Comparison of ENCODE assay signal across 9 mouse cellular contexts in the genomic region with DNA sequence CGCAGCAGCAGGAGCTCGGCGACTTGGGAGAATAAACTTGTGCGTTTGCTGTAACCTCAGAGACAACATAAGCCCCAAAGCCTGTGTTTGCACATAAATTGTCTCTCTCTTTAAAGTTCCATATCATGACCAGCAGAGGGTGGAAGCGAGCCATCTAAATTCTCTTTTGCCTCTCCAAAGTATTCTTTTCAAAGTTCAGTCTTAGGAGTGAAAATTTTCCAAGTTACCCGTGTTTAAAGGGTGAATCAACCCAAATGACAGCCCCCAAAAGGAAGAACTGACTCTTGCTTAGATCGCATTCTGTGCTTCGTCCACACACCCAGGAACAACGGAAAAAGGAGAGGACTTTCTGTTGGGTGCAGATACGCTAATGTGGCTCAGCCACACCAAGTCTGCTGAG. TPM values are rescaled to one million over a fixed set of nuclear protein-coding genes. Genes with fewer than 3 reads are reported as not detected.
DNase-seq lines count a peak whose midpoint lies in the region; ATAC-seq and TF ChIP-seq lines count a peak whose summit lies in the region.
"Had no signal": no experiment of that assay in that cellular context is flagged by ENCODE, and none has a peak within 500 bp of the region (broad histone marks: within the 10 kb centered on the region; RNA-seq: fewer than 3 reads in every experiment).

No protein-coding gene starts in this region.

- no peaks in the 10 kb centered on the region for H3K27me3 ChIP-seq in heart, adult 2 months (ENCODE audit: control insufficient read depth, insufficient read depth, low read length)
- no peaks in the 10 kb centered on the region; the same call in 1 of the 2 replicates for H3K27me3 ChIP-seq in hindbrain, embryonic 12.5 days
- H3K27me3 ChIP-seq in limb, embryonic 13.5 days: no peaks in the 10 kb centered on the region

- ATAC-seq in hindbrain, embryonic 12.5 days (ENCODE audit: low FRiP score): no peak
- ATAC-seq in limb, embryonic 13.5 days (ENCODE audit: low FRiP score, low read depth): no peak

- H3K36me3 ChIP-seq in heart, adult 2 months (ENCODE audit: control insufficient read depth, insufficient read depth, low read length): no peaks in the 10 kb centered on the region
- H3K36me3 ChIP-seq in hindbrain, embryonic 12.5 days: no peaks in the 10 kb centered on the region
- H3K36me3 ChIP-seq in limb, embryonic 13.5 days: no peaks in the 10 kb centered on the region

- peak; percentile 77 for TF ChIP-seq CTCF in heart, adult 2 months (IDR thresholded peaks at IDR 0.05)

- intact Hi-C loops in heart, adult 2 months (cut with DNase I): no loop called here
- intact Hi-C loops in heart, postnatal 25 days (cut with DNase I): no loop called here

- H3K4me3 ChIP-seq in heart, adult 2 months: no peak overlapping the region
- H3K4me3 ChIP-seq in hindbrain, embryonic 12.5 days: no peak overlapping the region
- peak overlapping the region; percentile 28 for H3K4me3 ChIP-seq in limb, embryonic 13.5 days

- no peaks in the 10 kb centered on the region for H3K79me2 ChIP-seq in heart, adult 2 months (replicated peaks; ENCODE audit: control insufficient read depth, insufficient read depth, low read length)

- peak overlapping the region; percentile 30 for H3K4me2 ChIP-seq in hindbrain, embryonic 12.5 days (replicated peaks)
- peak overlapping the region; percentile 52 for H3K4me2 ChIP-seq in limb, embryonic 13.5 days (replicated peaks)

- DNase-seq in heart, adult 2 months: no peak
- no peak for DNase-seq in heart, postnatal 25 days (ENCODE audit: low spot score)
- peak; percentile 41 for DNase-seq in MEL-GATA-1-ER (ENCODE audit: extremely low read depth, low read depth)
- peak; percentile 77 for DNase-seq in embryo, embryonic 11 days
- DNase-seq in naive thymus-derived CD4-positive, alpha-beta T cell, adult 2 months (ENCODE audit: low read depth): peak; percentile 42
- no peak for DNase-seq in ovary, postnatal 10 days (ENCODE audit: low spot score)

- TF ChIP-seq POLR2A in heart, adult 2 months (IDR thresholded peaks at IDR 0.05; ENCODE audit: insufficient read depth, low read depth, low read length): no peak

- no peaks in the 10 kb centered on the region; the same call in 1 of the 2 replicates for H3K4me1 ChIP-seq in heart, adult 2 months (ENCODE audit: control insufficient read depth, insufficient read depth, low read length)
- H3K4me1 ChIP-seq in hindbrain, embryonic 12.5 days: peaks cover 5% of the 10 kb centered on the region; the same call in 1 of the 2 replicates
- H3K4me1 ChIP-seq in limb, embryonic 13.5 days: peaks cover 20% of the 10 kb centered on the region

- no peak overlapping the region for H3K9ac ChIP-seq in heart, adult 2 months (ENCODE audit: low read depth, low read length)
- no peak overlapping the region for H3K9ac ChIP-seq in hindbrain, embryonic 12.5 days
- 0 out of 2 replicates have a peak overlapping the region, but pooled peaks have one; percentile 58 for H3K9ac ChIP-seq in limb, embryonic 13.5 days

- H3K9me3 ChIP-seq in hindbrain, embryonic 12.5 days (replicated peaks): no peaks in the 10 kb centered on the region
- H3K9me3 ChIP-seq in limb, embryonic 13.5 days: no peaks in the 10 kb centered on the region

- TF ChIP-seq EP300 in heart, adult 2 months (IDR thresholded peaks at IDR 0.05; ENCODE audit: insufficient read depth, low read depth, low read length): no peak

- WGBS in heart, adult 2 months: 8% methylated on average over 10 of the region's 10 CpGs
- 9% methylated on average over 10 of the region's 10 CpGs for WGBS in hindbrain, embryonic 12.5 days
- 5% methylated on average over 10 of the region's 10 CpGs for WGBS in limb, embryonic 13.5 days

- no peak overlapping the region for H3K27ac ChIP-seq in heart, adult 2 months
- no peak overlapping the region for H3K27ac ChIP-seq in hindbrain, embryonic 12.5 days
- H3K27ac ChIP-seq in limb, embryonic 13.5 days: no peak overlapping the region

RNA-seq across cellular contexts. Expression of a gene that starts 17.2 kb away (rescaled TPM):
- total RNA-seq in heart, adult 2 months (2021): not detected
- not detected in 2 replicates for polyA plus RNA-seq in heart, adult 2 months (2012; rRNA removed)
- total RNA-seq in heart, postnatal 25 days (2021): not detected
- polyA plus RNA-seq in hindbrain, embryonic 12.5 days (2016; fragmentation: Nextera tagmentation; extraction: Ambion mirVana): 0.18 and 0.44 TPM in 2 replicates
- polyA plus RNA-seq in limb, embryonic 13.5 days (2015; fragmentation: Nextera tagmentation; extraction: Ambion mirVana): 5.0 and 6.5 TPM in 2 replicates
- total RNA-seq: neutrophil, adult 5-6 weeks had no signal

RNA-seq across cellular contexts. Expression of a gene that starts 24.5 kb away (rescaled TPM):
- 1 to 10 TPM; 3.5 to 3.8 TPM for total RNA-seq in heart, adult 2 months (2021)
- polyA plus RNA-seq in heart, adult 2 months (2012; rRNA removed): 2.3 and 4.7 TPM in 2 replicates
- 1 to 10 TPM; 3.7 to 4.2 TPM for total RNA-seq in heart, postnatal 25 days (2021)
- 0.10 and 0.40 TPM in 2 replicates for polyA plus RNA-seq in hindbrain, embryonic 12.5 days (2016; fragmentation: Nextera tagmentation; extraction: Ambion mirVana)
- 0.32 and 0.37 TPM in 2 replicates for polyA plus RNA-seq in limb, embryonic 13.5 days (2015; fragmentation: Nextera tagmentation; extraction: Ambion mirVana)
- total RNA-seq: neutrophil, adult 5-6 weeks had no signal

RNA-seq across cellular contexts. Expression of a gene that starts 33.0 kb away (rescaled TPM):
- total RNA-seq in heart, adult 2 months (2021): 10 to 100 TPM; 23.4 to 32.2 TPM
- 26.6 and 37.5 TPM in 2 replicates for polyA plus RNA-seq in heart, adult 2 months (2012; rRNA removed)
- 10 to 100 TPM; 26.2 to 29.5 TPM for total RNA-seq in heart, postnatal 25 days (2021)
- polyA plus RNA-seq in hindbrain, embryonic 12.5 days (2016; fragmentation: Nextera tagmentation; extraction: Ambion mirVana): 85.3 and 93.4 TPM in 2 replicates
- 37.5 and 38.0 TPM in 2 replicates for polyA plus RNA-seq in limb, embryonic 13.5 days (2015; fragmentation: Nextera tagmentation; extraction: Ambion mirVana)

Comparison
In these comparisons a context has a peak if more than half of its experiments do, and no peak if none do; other contexts are left out.
1. DNase-seq: peak in MEL-GATA-1-ER (single experiment), embryo, embryonic 11 days (single experiment) and naive thymus-derived CD4-positive, alpha-beta T cell, adult 2 months (single experiment); none in heart, adult 2 months (0 of 2), heart, postnatal 25 days (single experiment) and ovary, postnatal 10 days (single experiment).